Mouse (Mus musculus): ENCODE measurements around the gene Mbd4. TPM values are rescaled to one million over a fixed set of nuclear protein-coding genes. Genes with fewer than 3 reads are reported as not detected.

The Mbd4 gene
- polyA plus RNA-seq, 1 experiment from 2014 or later = 3.5 TPM

GRCm38 (mm10) chr6:115854432-115854831 lies 1.3 kb upstream of the Mbd4 start:
- no peak overlapping the region for H3K4me3 ChIP-seq (ENCODE audit: low read depth, low read length)
- H3K36me3 ChIP-seq (ENCODE audit: control insufficient read depth, insufficient read depth) = no peaks in the 10 kb centered on the region
- no peak overlapping the region for H3K4me2 ChIP-seq (replicated peaks; ENCODE audit: low read depth)
- no peaks in the 10 kb centered on the region for H3K9me3 ChIP-seq (ENCODE audit: control insufficient read depth)
- TF ChIP-seq CTCF (IDR thresholded peaks at IDR 0.05; ENCODE audit: low read depth) = peak; percentile 64
- H3K27me3 ChIP-seq (replicated peaks; ENCODE audit: control insufficient read depth, insufficient read depth, low read length) = no peaks in the 10 kb centered on the region
- H3K27ac ChIP-seq (ENCODE audit: low read depth, low read length) = no peak overlapping the region
- H3K9ac ChIP-seq (ENCODE audit: low read depth, low read length) = no peak overlapping the region
- no peak for ATAC-seq
- no peaks in the 10 kb centered on the region for H3K4me1 ChIP-seq (replicated peaks; ENCODE audit: control insufficient read depth, insufficient read depth, low read length)
- 72% methylated on average over 2 of the region's 2 CpGs for WGBS

- ATAC-seq = no peak
- Histone ChIP-seq H3K36me3 (ENCODE audit: control insufficient read depth, insufficient read depth) (no peaks in the 10 kb centered on the region), H3K27me3 (replicated peaks; ENCODE audit: control insufficient read depth, insufficient read depth, low read length) (no peaks in the 10 kb centered on the region), H3K4me2 (replicated peaks; ENCODE audit: low read depth) (peak overlapping the region; percentile 86), H3K4me3 (ENCODE audit: low read depth, low read length) (peak overlapping the region; percentile 57), H3K9ac (ENCODE audit: low read depth, low read length) (peak overlapping the region; percentile 31; the same call in 1 of the 2 replicates), H3K4me1 (replicated peaks; ENCODE audit: control insufficient read depth, insufficient read depth, low read length) (no peaks in the 10 kb centered on the region), H3K27ac (ENCODE audit: low read depth, low read length) (peak overlapping the region; percentile 52; the same call in 1 of the 2 replicates), H3K9me3 (ENCODE audit: control insufficient read depth) (no peaks in the 10 kb centered on the region)
- 39% methylated on average over 7 of the region's 7 CpGs for WGBS
- no peak for TF ChIP-seq CTCF (IDR thresholded peaks at IDR 0.05; ENCODE audit: low read depth)
These were observed 814 bp upstream of the Mbd4 start for GRCm38 (mm10) chr6:115853985-115854384.

- no peak for TF ChIP-seq CTCF (IDR thresholded peaks at IDR 0.05; ENCODE audit: low read depth)
- Histone ChIP-seq H3K4me1 (replicated peaks; ENCODE audit: control insufficient read depth, insufficient read depth, low read length) (no peaks in the 10 kb centered on the region), H3K27me3 (replicated peaks; ENCODE audit: control insufficient read depth, insufficient read depth, low read length) (no peaks in the 10 kb centered on the region), H3K4me3 (ENCODE audit: low read depth, low read length) (peak overlapping the region; percentile 57), H3K4me2 (replicated peaks; ENCODE audit: low read depth) (peak overlapping the region; percentile 86), H3K36me3 (ENCODE audit: control insufficient read depth, insufficient read depth) (no peaks in the 10 kb centered on the region), H3K9ac (ENCODE audit: low read depth, low read length) (peak overlapping the region; percentile 48; the same call in 1 of the 2 replicates), H3K9me3 (ENCODE audit: control insufficient read depth) (no peaks in the 10 kb centered on the region), H3K27ac (ENCODE audit: low read depth, low read length) (peak overlapping the region; percentile 78)
- 4% methylated on average over 20 of the region's 20 CpGs for whole genome bisulfite sequencing
- ATAC-seq = no peak
These were observed 603 bp downstream of the Mbd4 start for GRCm38 (mm10) chr6:115852446-115853090.

- no peak overlapping the region for H3K27ac ChIP-seq (ENCODE audit: low read depth, low read length)
- no peak overlapping the region for H3K4me2 ChIP-seq (replicated peaks; ENCODE audit: low read depth)
- WGBS = 93% methylated on average over 10 of the region's 10 CpGs
- no peaks in the 10 kb centered on the region for H3K4me1 ChIP-seq (replicated peaks; ENCODE audit: control insufficient read depth, insufficient read depth, low read length)
- TF ChIP-seq CTCF (IDR thresholded peaks at IDR 0.05; ENCODE audit: low read depth) = no peak
- ATAC-seq = no peak
- H3K4me3 ChIP-seq (ENCODE audit: low read depth, low read length) = no peak overlapping the region
- no peaks in the 10 kb centered on the region for H3K9me3 ChIP-seq (ENCODE audit: control insufficient read depth)
- H3K36me3 ChIP-seq (ENCODE audit: control insufficient read depth, insufficient read depth) = peaks cover 8% of the 10 kb centered on the region; the same call in 1 of the 2 replicates
- H3K27me3 ChIP-seq (replicated peaks; ENCODE audit: control insufficient read depth, insufficient read depth, low read length) = no peaks in the 10 kb centered on the region
- H3K9ac ChIP-seq (ENCODE audit: low read depth, low read length) = no peak overlapping the region
These were observed 4.4 kb downstream of the Mbd4 start for GRCm38 (mm10) chr6:115848598-115849304.

GRCm38 (mm10) chr6:115846640-115847411 lies 6.3 kb downstream of the Mbd4 start:
- Histone ChIP-seq H3K36me3 (ENCODE audit: control insufficient read depth, insufficient read depth) (peaks cover 13% of the 10 kb centered on the region; the same call in 1 of the 2 replicates), H3K4me3 (ENCODE audit: low read depth, low read length) (no peak overlapping the region), H3K4me2 (replicated peaks; ENCODE audit: low read depth) (no peak overlapping the region), H3K27ac (ENCODE audit: low read depth, low read length) (no peak overlapping the region), H3K9ac (ENCODE audit: low read depth, low read length) (no peak overlapping the region), H3K27me3 (replicated peaks; ENCODE audit: control insufficient read depth, insufficient read depth, low read length) (no peaks in the 10 kb centered on the region), H3K9me3 (ENCODE audit: control insufficient read depth) (no peaks in the 10 kb centered on the region), H3K4me1 (replicated peaks; ENCODE audit: control insufficient read depth, insufficient read depth, low read length) (no peaks in the 10 kb centered on the region)
- peak; percentile 80 for TF ChIP-seq CTCF (IDR thresholded peaks at IDR 0.05; ENCODE audit: low read depth)
- ATAC-seq = peak; percentile 54; the same call in 1 of the 2 replicates
- 30% methylated on average over 8 of the region's 8 CpGs for WGBS

- Histone ChIP-seq H3K27ac (ENCODE audit: low read depth, low read length) (no peak overlapping the region), H3K4me1 (replicated peaks; ENCODE audit: control insufficient read depth, insufficient read depth, low read length) (no peaks in the 10 kb centered on the region), H3K27me3 (replicated peaks; ENCODE audit: control insufficient read depth, insufficient read depth, low read length) (no peaks in the 10 kb centered on the region), H3K4me3 (ENCODE audit: low read depth, low read length) (no peak overlapping the region), H3K4me2 (replicated peaks; ENCODE audit: low read depth) (no peak overlapping the region), H3K9ac (ENCODE audit: low read depth, low read length) (no peak overlapping the region), H3K36me3 (ENCODE audit: control insufficient read depth, insufficient read depth) (peaks cover 16% of the 10 kb centered on the region; the same call in 1 of the 2 replicates), H3K9me3 (ENCODE audit: control insufficient read depth) (no peaks in the 10 kb centered on the region)
- TF ChIP-seq CTCF (IDR thresholded peaks at IDR 0.05; ENCODE audit: low read depth) = no peak
- 90% methylated on average over 4 of the region's 4 CpGs for WGBS
- ATAC-seq = no peak
These were observed 8.2 kb downstream of the Mbd4 start for GRCm38 (mm10) chr6:115845006-115845405.

Data from intestine, postnatal 0 days (tissue).